Mouse (Mus musculus) ovary, adult 2 months (tissue): ENCODE data around the gene Orai2. TPM values are rescaled to one million over a fixed set of nuclear protein-coding genes. Genes with fewer than 3 reads are reported as not detected.

ENCODE experiments used
- polyA plus RNA-seq: library from polyadenylated mRNA; depleted of rRNA; stranded (reverse); fragments of >200 nt; gene quantifications from 2 replicates; pipeline ENCODE4 v1.2.3, GENCODE M21; 2012; rRNA removed

Orai2 gene
- polyA plus RNA-seq = 20.0 and 25.3 TPM in 2 replicates

DNA sequence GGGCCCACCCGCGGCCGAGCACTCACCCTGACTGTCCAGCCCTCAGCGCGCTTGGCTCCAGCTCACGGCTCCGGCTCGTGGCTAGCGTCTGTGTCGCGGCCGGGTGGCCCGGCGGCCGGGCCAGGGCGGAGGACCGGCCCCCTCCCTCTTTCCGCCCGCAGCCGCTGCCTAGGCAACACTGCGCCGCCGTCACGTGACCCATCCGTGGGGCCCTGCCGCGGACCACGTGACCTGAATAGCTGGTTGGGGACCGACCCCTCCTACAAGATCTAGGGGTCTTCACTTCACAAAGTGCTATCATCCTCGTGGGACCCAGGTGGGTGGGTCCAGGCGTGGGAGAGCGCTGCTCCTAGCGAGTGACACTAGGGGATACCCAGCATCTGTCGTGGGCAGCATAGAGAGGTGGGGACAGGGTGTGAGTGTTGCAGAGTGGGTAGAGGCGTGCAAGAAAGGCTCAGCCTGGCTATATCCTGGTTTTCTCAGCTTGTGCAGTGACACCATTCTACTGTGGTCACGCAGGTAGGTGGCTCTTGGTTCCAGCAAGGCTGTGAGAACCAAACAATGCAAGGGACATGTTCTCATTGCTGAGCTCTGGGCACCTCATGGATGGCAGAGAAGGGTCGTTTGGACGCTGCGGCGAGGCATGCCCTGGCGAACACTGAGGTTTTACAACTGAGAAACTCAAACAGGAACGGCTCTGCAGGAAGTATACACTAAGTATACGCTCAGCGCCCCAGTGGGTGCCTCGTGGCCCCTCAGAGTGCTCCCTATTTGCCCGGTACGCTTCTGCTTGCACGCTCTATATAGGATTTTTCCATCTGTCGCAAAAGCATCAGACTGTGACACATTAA lies at the start of gene Orai2:
Gene Orai2, minus strand, starts transcription at position 202 of the 851 bp plus-strand sequence.

DNA sequence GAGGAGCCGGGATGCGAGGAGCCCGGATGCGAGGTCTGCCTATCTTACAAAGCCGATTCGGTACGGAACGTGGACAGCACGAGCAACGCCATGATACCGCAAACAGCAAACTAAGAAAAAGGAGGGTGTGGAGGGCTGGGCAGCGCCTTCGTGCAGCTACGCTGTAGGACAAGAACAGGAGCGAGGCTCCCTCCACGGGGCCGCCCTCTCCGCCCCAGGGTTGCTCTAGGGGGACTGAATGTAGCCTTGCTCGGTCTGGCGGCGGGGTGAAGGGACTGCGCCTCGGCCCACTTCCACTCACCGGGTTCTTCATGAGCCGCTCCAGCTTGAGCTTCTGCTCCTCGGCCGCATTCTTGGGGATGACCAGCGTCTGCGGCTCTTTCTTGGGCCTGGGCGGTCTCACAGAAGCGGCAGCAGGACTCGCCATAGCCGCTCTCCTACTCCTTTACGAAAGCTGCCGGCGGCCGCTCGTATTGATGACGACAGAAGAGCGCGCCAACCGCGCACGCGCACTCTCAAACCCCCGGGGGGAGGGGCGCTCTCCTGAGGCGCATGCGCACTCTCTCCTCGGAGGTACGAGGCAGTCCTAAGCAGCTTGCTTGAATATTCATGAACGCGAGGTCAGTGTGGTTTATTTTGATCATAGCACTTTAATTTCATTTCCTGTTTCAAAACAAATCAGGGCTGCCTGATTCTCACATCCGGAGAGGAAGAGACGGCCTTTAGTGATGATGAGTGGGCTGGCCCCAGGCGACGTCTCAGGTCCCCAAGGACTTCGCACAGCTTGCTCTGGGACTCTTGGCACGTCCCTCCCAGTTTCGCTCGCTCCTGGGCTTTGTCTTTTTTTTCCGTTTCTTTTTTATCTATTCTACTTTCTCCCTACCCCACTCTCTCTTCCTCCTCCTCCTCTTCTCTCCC lies 28.2 kb upstream of the Orai2 start, which contains the start of gene Prkrip1:
Gene Prkrip1, minus strand, starts transcription at position 490 of the 918 bp plus-strand sequence.

DNA sequence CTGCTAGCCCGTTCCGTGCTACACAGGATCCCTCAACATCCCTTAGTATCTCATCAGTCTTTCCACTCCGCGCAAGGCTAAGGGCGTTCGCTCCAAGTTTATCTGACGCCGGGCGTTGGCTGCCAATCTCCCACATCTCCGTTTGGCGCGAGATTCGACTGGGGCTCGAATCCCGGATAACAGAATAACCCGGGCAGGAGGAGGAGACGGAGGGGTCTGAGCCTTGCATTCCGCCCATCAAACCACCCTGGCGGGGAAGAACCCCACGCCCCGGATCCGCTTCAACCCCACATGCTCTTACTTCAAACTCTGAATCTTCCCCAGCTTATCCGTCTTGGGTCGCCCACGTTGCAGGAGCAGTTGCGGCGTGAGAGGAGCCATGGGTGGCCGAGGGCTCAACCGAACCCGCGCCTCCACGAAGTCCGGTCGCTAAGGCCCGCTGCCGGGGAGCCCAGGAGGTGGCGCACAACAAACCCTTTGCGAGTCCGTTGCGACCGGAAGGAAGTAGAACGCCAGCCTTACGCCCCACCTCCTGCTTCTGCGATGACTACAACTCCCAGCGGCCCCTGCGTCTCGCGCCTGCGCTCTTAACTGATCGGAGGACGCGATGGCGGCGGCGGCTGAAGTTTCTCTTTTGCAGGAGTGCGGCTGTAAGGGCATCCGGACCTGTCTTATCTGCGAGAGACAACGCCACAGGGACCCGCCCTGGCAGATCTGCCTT lies 34.8 kb downstream of the Orai2 start, which contains the start of the genes Lrwd1 and Alkbh4:
Gene Lrwd1, minus strand, starts transcription at position 504 of the 721 bp plus-strand sequence.
Gene Alkbh4, plus strand, starts transcription at position 576 of the 721 bp plus-strand sequence.

DNA sequence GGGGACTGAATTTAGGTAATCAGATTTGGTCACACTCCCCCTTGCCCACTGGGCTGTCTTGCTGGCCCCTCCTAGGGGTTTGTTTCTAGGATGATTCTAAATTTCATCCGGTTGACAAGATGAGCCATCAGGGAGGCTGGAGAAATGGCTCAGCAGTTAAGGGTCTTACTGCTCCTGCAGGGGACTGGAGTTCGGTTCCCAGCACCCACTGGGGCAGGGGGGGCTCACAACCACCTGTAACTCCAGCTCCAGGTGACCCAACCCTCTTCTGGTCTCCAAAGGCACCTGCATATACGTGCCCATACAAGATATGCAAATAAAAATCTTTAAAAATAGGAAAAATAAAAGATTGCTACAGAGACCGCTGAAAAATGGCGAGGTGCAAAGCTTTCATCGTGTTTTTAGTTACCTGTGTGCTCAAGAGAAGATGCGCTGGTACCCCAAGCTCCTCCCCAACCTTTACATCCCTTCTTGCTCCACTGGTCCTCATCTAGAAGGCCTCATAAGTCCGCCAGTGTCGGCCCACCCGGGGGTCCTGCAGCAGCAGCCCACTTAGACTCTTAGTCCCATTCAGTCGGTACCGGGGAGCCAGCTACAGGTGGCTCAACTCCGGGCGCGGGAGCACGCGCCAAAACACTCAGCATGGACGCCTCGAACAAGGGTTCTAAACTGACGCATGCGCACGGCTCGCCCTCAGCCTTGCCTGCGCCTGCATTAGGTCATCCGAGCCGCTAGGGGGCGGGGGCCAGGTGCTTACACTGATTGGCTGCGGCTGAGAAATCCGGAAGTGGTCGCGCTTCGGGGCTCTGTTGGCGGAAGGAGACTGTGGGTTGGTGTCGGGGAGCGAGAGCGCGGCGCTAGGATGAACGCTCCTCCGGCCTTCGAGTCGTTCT lies 54.4 kb downstream of the Orai2 start, which contains the start of gene Polr2j:
Gene Polr2j, plus strand, starts transcription at position 741 of the 893 bp plus-strand sequence.

Other genes with a start within 250 kb of the Orai2 start
- 116 and 123 TPM in 2 replicates for gene Ywhag, start 236.1 kb downstream of the Orai2 start, polyA plus RNA-seq
- gene Ssc4d, start 196.2 kb downstream of the Orai2 start, polyA plus RNA-seq = 8.4 and 10.3 TPM in 2 replicates
- gene Zp3, start 190.6 kb downstream of the Orai2 start, polyA plus RNA-seq = 159 and 201 TPM in 2 replicates
- gene Dtx2, start 175.9 kb downstream of the Orai2 start, polyA plus RNA-seq = 60.4 and 70.4 TPM in 2 replicates
- gene Upk3b, start 132.2 kb downstream of the Orai2 start, polyA plus RNA-seq = 48.6 and 57.1 TPM in 2 replicates
- gene Upk3bl, start 116.2 kb downstream of the Orai2 start, polyA plus RNA-seq = 2.7 and 2.8 TPM in 2 replicates
- gene Rasa4, start 86.8 kb downstream of the Orai2 start, polyA plus RNA-seq = 23.7 and 24.4 TPM in 2 replicates
- 34.0 and 70.8 TPM in 2 replicates for gene Polr2j, start 54.1 kb downstream of the Orai2 start, polyA plus RNA-seq
- 56.3 and 56.8 TPM in 2 replicates for gene Lrwd1, start 34.6 kb downstream of the Orai2 start, polyA plus RNA-seq
- 22.1 and 22.2 TPM in 2 replicates for gene Alkbh4, start 34.6 kb downstream of the Orai2 start, polyA plus RNA-seq
- 11.5 and 15.5 TPM in 2 replicates for gene Prkrip1, start 28.2 kb upstream of the Orai2 start, polyA plus RNA-seq
- gene Sh2b2, start 75.8 kb upstream of the Orai2 start, polyA plus RNA-seq = 28.9 and 32.2 TPM in 2 replicates